Mouse (Mus musculus): ENCODE results near the gene Josd1. TPM values are rescaled to one million over a fixed set of nuclear protein-coding genes. Genes with fewer than 3 reads are reported as not detected.

The Josd1 gene
- polyA plus RNA-seq, 1 experiment from 2014 or later, result 22.8 TPM

- 86% methylated on average over 2 of the region's 2 CpGs for WGBS
Measured at GRCm38 (mm10) chr15:79645483-79645882, 42.2 kb downstream of the Josd1 start.

GRCm38 (mm10) chr15:79641135-79641817, 46.4 kb downstream of the Josd1 start:
- 83% methylated on average over 12 of the region's 12 CpGs for WGBS
- Histone ChIP-seq H3K9me3 (no peaks in the 10 kb centered on the region), H3K4me3 (no peak overlapping the region), H3K9ac (no peak overlapping the region), H3K36me3 (replicated peaks) (peaks cover 39% of the 10 kb centered on the region), H3K27ac (no peak overlapping the region), H3K4me1 (no peaks in the 10 kb centered on the region), H3K27me3 (replicated peaks) (no peaks in the 10 kb centered on the region), H3K4me2 (no peak overlapping the region)
- ATAC-seq (replicated peaks), result no peak

More at GRCm38 (mm10) chr15:79645483-79645882, 42.2 kb downstream of the Josd1 start:
- no peaks in the 10 kb centered on the region for H3K27me3 ChIP-seq (replicated peaks)
- H3K4me2 ChIP-seq, result no peak overlapping the region
- no peak overlapping the region for H3K4me3 ChIP-seq
- H3K9ac ChIP-seq, result no peak overlapping the region
- no peak for ATAC-seq (replicated peaks)
- H3K9me3 ChIP-seq, result no peaks in the 10 kb centered on the region
- peaks cover 29% of the 10 kb centered on the region for H3K36me3 ChIP-seq (replicated peaks)
- H3K27ac ChIP-seq, result no peak overlapping the region
- no peaks in the 10 kb centered on the region for H3K4me1 ChIP-seq

GRCm38 (mm10) chr15:79630471-79630870, 57.2 kb downstream of the Josd1 start:
- 80% methylated on average over 2 of the region's 2 CpGs for WGBS

More at GRCm38 (mm10) chr15:79630471-79630870, 57.2 kb downstream of the Josd1 start:
- H3K4me3 ChIP-seq, result no peak overlapping the region
- no peaks in the 10 kb centered on the region for H3K4me1 ChIP-seq
- H3K9me3 ChIP-seq, result no peaks in the 10 kb centered on the region
- no peak overlapping the region for H3K9ac ChIP-seq
- ATAC-seq (replicated peaks), result no peak
- H3K4me2 ChIP-seq, result no peak overlapping the region
- peaks cover 65% of the 10 kb centered on the region for H3K36me3 ChIP-seq (replicated peaks)
- H3K27me3 ChIP-seq (replicated peaks), result no peaks in the 10 kb centered on the region
- no peak overlapping the region for H3K27ac ChIP-seq

Other genes starting within 250 kb of the Josd1 start
- 284 and 297 TPM in 2 replicates for gene Csnk1e, start 232.4 kb downstream of the Josd1 start, polyA plus RNA-seq (2015; fragmentation: Nextera tagmentation; extraction: Ambion mirVana)
- gene Kcnj4, start 182.7 kb downstream of the Josd1 start, polyA plus RNA-seq (2015; fragmentation: Nextera tagmentation; extraction: Ambion mirVana), result 0.10 TPM in 1 of 2 replicates, not detected in the other
- gene Kdelr3, start 171.5 kb downstream of the Josd1 start, polyA plus RNA-seq (2015; fragmentation: Nextera tagmentation; extraction: Ambion mirVana), result 9.0 and 11.0 TPM in 2 replicates
- gene Ddx17, start 141.2 kb downstream of the Josd1 start, polyA plus RNA-seq (2015; fragmentation: Nextera tagmentation; extraction: Ambion mirVana), result 57.8 and 63.3 TPM in 2 replicates
- 0.56 and 0.98 TPM in 2 replicates for gene Dmc1, start 82.8 kb downstream of the Josd1 start, polyA plus RNA-seq (2015; fragmentation: Nextera tagmentation; extraction: Ambion mirVana)
- 5.1 and 6.6 TPM in 2 replicates for gene Fam227a, start 29.0 kb downstream of the Josd1 start, polyA plus RNA-seq (2015; fragmentation: Nextera tagmentation; extraction: Ambion mirVana)
- 92.1 and 99.6 TPM in 2 replicates for gene Cby1, start 28.7 kb downstream of the Josd1 start, polyA plus RNA-seq (2015; fragmentation: Nextera tagmentation; extraction: Ambion mirVana)
- 222 and 226 TPM in 2 replicates for gene Tomm22, start 17.1 kb downstream of the Josd1 start, polyA plus RNA-seq (2015; fragmentation: Nextera tagmentation; extraction: Ambion mirVana)
- 53.7 and 57.4 TPM in 2 replicates for gene Gtpbp1, start 2.9 kb upstream of the Josd1 start, polyA plus RNA-seq (2015; fragmentation: Nextera tagmentation; extraction: Ambion mirVana)
- gene Sun2, start 54.6 kb upstream of the Josd1 start, polyA plus RNA-seq (2015; fragmentation: Nextera tagmentation; extraction: Ambion mirVana), result 7.6 and 9.3 TPM in 2 replicates
- 80.6 and 81.1 TPM in 2 replicates for gene Dnal4, start 89.9 kb upstream of the Josd1 start, polyA plus RNA-seq (2015; fragmentation: Nextera tagmentation; extraction: Ambion mirVana)
- gene Nptxr, start 116.8 kb upstream of the Josd1 start, polyA plus RNA-seq (2015; fragmentation: Nextera tagmentation; extraction: Ambion mirVana), result 52.0 and 54.8 TPM in 2 replicates
- gene Npcd, start 146.3 kb upstream of the Josd1 start, polyA plus RNA-seq (2015; fragmentation: Nextera tagmentation; extraction: Ambion mirVana), result 0.42 and 0.98 TPM in 2 replicates
- 70.6 and 75.7 TPM in 2 replicates for gene Cbx6, start 146.8 kb upstream of the Josd1 start, polyA plus RNA-seq (2015; fragmentation: Nextera tagmentation; extraction: Ambion mirVana)
- 3.5 and 4.0 TPM in 2 replicates for gene Apobec3, start 203.7 kb upstream of the Josd1 start, polyA plus RNA-seq (2015; fragmentation: Nextera tagmentation; extraction: Ambion mirVana)